Mouse (Mus musculus) embryonic facial prominence, embryonic 14.5 days (tissue): ENCODE measurements around the gene Pdcd10. TPM values are rescaled to one million over a fixed set of nuclear protein-coding genes. Genes with fewer than 3 reads are reported as not detected.

ENCODE experiments used
- ATAC-seq: fragments of 200-750 bp; cut with Nextera tagmentation; 2 replicates; pipeline ENCODE4 v1.8.0; 2017; ENCODE audit warnings: low read depth, moderate number of reproducible peaks, moderate TSS enrichment
- DNase-seq: peaks from one replicate; pipeline ENCODE4 v3.0.0-alpha.2; 2015; ENCODE audit warnings: low spot score
- H3K27ac ChIP-seq: fragments of 300-500 bp; sonication (generic); replicated peaks from 2 replicates; pipeline ENCODE4 v1.5.1; 2014; ENCODE audit warnings: low read depth, mild to moderate bottlenecking, low read length, moderate library complexity
- H3K27me3 ChIP-seq: fragments of 300-500 bp; sonication (generic); replicated peaks from 2 replicates; pipeline ENCODE4 v1.6.1; 2014; ENCODE audit warnings: low read length; ENCODE audit not compliant: control insufficient read depth, insufficient read depth
- H3K36me3 ChIP-seq: fragments of 300-500 bp; sonication (generic); 2 replicates; pipeline ENCODE4 v1.6.1; 2014; ENCODE audit warnings: low read length, mixed read lengths; ENCODE audit not compliant: control insufficient read depth, insufficient read depth
- H3K4me1 ChIP-seq: fragments of 300-500 bp; sonication (generic); 2 replicates; pipeline ENCODE4 v1.6.1; 2014; ENCODE audit warnings: antibody characterized with exemption, low read length; ENCODE audit not compliant: control insufficient read depth, insufficient read depth
- H3K4me2 ChIP-seq: fragments of 300-500 bp; sonication (generic); 2 replicates; pipeline ENCODE4 v1.6.1; 2014; ENCODE audit warnings: low read depth, mild to moderate bottlenecking, low read length, moderate library complexity, mixed read lengths
- H3K4me3 ChIP-seq: fragments of 300-500 bp; sonication (generic); 2 replicates; pipeline ENCODE4 v1.5.1; 2014; ENCODE audit warnings: low read depth, mild to moderate bottlenecking, low read length
- H3K9ac ChIP-seq: fragments of 300-500 bp; sonication (generic); 2 replicates; pipeline ENCODE4 v1.6.1; 2014; ENCODE audit warnings: low read depth, mild to moderate bottlenecking, low read length, moderate library complexity, mixed read lengths
- H3K9me3 ChIP-seq: fragments of 300-500 bp; sonication (generic); 2 replicates; pipeline ENCODE4 v1.6.1; 2016; ENCODE audit warnings: low read length; ENCODE audit not compliant: control insufficient read depth
- WGBS: fragments of 180-500 bp; shearing (Covaris S2); extraction: QIAGEN DNeasy Blood & Tissue Kit; methylation state at CpG from one replicate; pipeline ENCODE4 v1.1.7; 2014; 5-methylcytosine and 5-hydroxymethylcytosine counted together
- polyA plus RNA-seq: library from polyadenylated mRNA; unstranded; fragments of >200 nt; fragmentation: Nextera tagmentation; extraction: Ambion mirVana; gene quantifications from 2 replicates; pipeline ENCODE4 v1.2.1, GENCODE M21; 2014

The Pdcd10 gene
- polyA plus RNA-seq, 1 experiment from 2014 or later = 95.0 TPM

DNA sequence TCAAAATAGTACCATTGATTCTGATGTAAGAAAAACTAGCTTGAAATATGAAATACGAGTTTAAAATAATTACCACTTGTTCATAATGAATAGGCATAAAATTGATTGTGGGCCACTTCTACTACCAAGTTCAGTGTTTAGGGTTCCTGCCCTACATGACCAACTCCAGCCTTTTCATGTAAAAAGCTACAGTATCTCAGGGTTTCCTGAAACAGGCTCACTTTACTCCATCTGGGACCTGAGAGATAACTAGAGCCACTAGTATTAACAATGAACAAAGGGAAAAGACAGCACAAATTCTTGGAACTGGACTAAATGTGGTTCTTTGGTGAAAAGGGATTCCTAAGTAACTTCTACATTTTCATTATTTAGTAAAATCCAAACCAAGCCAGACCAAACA lies 12.4 kb downstream of the Pdcd10 start:
- Histone ChIP-seq H3K4me3 (no peak overlapping the region), H3K4me1 (no peaks in the 10 kb centered on the region), H3K9ac (no peak overlapping the region), H3K36me3 (peaks cover 8% of the 10 kb centered on the region; the same call in 1 of the 2 replicates), H3K4me2 (no peak overlapping the region), H3K27ac (no peak overlapping the region), H3K9me3 (no peaks in the 10 kb centered on the region), H3K27me3 (no peaks in the 10 kb centered on the region)
- 75% methylated on average over 1 of the region's 1 CpGs for WGBS
- DNase-seq (no peak), ATAC-seq (no peak)

DNA sequence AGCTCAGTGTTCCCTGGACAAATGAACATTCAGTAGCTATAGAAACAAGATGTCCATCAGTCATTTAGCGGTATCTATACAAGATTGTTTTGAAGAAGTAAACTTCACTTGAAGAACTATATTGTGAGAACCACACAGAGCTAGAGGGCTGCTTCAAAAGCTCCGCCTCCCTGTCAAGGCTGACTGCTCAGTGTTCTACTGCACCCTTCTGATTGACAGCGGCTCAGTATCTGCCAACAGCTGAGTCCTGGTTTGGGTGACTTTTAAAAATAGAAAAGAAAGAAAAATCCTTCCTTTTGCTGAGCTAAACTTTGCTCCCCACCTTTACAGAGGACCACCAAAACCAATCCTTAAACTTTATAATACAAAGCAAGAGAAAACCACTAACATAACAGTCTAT lies 13.8 kb downstream of the Pdcd10 start:
- no peak overlapping the region for H3K4me2 ChIP-seq
- no peak overlapping the region for H3K9ac ChIP-seq
- no peak overlapping the region for H3K27ac ChIP-seq
- no peaks in the 10 kb centered on the region for H3K9me3 ChIP-seq
- H3K4me3 ChIP-seq = no peak overlapping the region
- H3K36me3 ChIP-seq = peaks cover 15% of the 10 kb centered on the region; the same call in 1 of the 2 replicates
- no peaks in the 10 kb centered on the region for H3K4me1 ChIP-seq
- ATAC-seq (no peak), DNase-seq (peak; percentile 2)
- WGBS = 84% methylated on average over 3 of the region's 3 CpGs
- no peaks in the 10 kb centered on the region for H3K27me3 ChIP-seq

DNA sequence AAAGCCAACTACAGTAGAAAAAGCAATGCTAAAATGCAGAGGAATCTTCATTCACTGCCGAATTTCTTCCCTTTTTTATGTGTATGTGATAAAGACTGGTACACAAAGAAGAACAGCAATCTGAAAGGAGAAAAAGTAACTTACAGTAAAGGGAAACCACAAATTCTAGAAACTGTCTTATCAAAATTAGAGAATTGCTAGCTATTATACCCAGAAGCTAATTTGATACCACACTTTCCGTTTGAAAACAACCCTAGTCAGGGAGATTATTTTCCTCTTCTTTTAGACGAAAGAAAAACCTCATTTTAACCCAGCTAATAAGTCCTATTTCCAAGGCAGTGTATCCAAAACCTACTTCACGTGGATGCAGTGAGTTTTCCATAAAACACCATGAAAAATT lies 15.4 kb downstream of the Pdcd10 start:
- H3K4me1 ChIP-seq = no peaks in the 10 kb centered on the region
- 79% methylated on average over 4 of the region's 4 CpGs for WGBS
- no peak overlapping the region for H3K4me2 ChIP-seq
- DNase-seq = no peak
- no peak overlapping the region for H3K27ac ChIP-seq
- H3K4me3 ChIP-seq = no peak overlapping the region
- ATAC-seq = no peak
- no peaks in the 10 kb centered on the region for H3K9me3 ChIP-seq
- H3K27me3 ChIP-seq = no peaks in the 10 kb centered on the region
- H3K36me3 ChIP-seq = peaks cover 23% of the 10 kb centered on the region
- no peak overlapping the region for H3K9ac ChIP-seq

DNA sequence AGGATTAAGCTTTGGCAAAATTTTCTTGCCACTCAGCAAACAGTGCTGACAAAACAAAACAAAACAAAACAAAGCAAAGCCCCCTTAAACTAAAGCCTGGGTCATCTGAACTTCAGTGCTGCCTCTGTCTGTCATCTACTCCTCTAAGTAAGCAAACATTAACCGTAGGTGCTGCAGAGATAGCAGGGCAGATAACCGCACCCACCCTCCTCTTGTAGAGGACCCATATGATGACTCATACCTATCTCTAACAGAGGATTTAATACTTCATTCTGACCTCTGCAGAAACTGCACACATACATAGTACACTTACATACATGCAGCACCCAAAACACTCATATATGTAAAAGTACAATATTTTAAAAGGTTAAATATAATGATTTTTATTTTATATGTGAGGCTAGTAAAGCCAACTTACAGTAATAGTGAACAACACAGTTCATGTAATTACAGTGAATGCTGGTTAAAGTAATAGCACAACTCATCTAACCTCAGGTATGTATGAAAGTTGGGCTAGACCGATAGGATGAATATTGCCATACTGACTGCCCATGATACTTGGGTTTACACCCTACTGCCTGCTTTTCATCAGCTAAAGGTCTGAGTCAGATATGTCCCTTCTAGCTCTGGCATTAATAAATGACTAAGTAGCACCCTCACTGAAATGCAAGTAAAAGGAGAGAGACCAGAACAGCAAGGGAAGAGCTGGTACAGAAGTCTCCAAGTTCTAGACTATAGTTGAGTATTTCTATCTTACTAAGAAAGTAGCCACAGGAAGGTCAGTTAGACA lies 22.4 kb downstream of the Pdcd10 start:
- H3K27ac ChIP-seq = no peak overlapping the region
- no peak for DNase-seq
- 83% methylated on average over 3 of the region's 3 CpGs for WGBS

DNA sequence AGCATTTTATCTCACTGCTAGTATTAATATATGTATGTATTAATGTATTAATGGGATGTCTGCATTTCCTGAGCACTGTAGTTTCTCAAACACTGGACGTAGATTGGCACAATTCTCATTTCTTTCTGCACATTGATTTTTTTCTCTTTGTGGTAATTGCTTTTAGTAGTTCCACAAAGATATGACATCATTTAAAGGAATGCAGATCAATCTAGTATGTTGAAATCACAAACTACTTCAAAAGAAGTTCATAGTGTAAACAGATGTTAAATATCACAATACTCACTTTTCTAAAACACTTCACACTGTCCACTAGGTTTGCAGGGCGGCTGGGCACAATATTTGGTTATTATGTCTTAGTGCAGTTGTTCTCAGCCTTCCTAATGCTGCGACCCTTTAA lies 25.6 kb downstream of the Pdcd10 start:
- DNase-seq = no peak
- 83% methylated on average over 3 of the region's 3 CpGs for WGBS
- Histone ChIP-seq H3K4me1 (no peaks in the 10 kb centered on the region), H3K36me3 (peaks cover 22% of the 10 kb centered on the region), H3K4me2 (no peak overlapping the region), H3K27me3 (no peaks in the 10 kb centered on the region), H3K9me3 (no peaks in the 10 kb centered on the region), H3K9ac (no peak overlapping the region), H3K4me3 (no peak overlapping the region), H3K27ac (no peak overlapping the region)
- ATAC-seq = no peak

More for the DNA sequence above, 22.4 kb downstream of the Pdcd10 start:
- H3K36me3 ChIP-seq = peaks cover 15% of the 10 kb centered on the region
- no peaks in the 10 kb centered on the region for H3K27me3 ChIP-seq
- no peak for ATAC-seq
- H3K9ac ChIP-seq = no peak overlapping the region
- no peak overlapping the region for H3K4me2 ChIP-seq
- no peaks in the 10 kb centered on the region for H3K4me1 ChIP-seq
- no peak overlapping the region for H3K4me3 ChIP-seq
- H3K9me3 ChIP-seq = no peaks in the 10 kb centered on the region

DNA sequence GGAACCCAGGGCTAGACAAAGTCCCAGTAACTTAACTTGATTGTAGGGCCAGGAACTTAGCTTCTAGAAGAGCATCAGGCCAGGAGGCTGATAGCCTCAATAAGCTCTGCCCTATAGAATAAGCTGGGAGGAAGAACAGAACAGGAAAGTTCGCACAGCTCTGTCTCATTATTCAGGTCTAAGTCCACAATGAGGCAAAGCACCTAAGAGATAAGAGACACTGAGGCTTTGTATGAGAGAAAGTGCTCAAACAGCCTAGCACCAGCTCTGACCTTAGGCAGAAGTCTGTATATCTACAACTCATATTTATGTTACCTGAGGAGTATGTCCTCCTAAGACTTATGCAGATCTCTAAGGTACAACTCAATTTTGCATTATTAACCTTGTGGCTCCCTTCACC lies 34.1 kb downstream of the Pdcd10 start:
- Histone ChIP-seq H3K36me3 (peaks cover 43% of the 10 kb centered on the region), H3K27ac (no peak overlapping the region), H3K9ac (no peak overlapping the region), H3K4me3 (no peak overlapping the region), H3K4me1 (no peaks in the 10 kb centered on the region), H3K4me2 (no peak overlapping the region), H3K27me3 (no peaks in the 10 kb centered on the region), H3K9me3 (no peaks in the 10 kb centered on the region)
- ATAC-seq = no peak
- DNase-seq = no peak
- 96% methylated on average over 1 of the region's 1 CpGs for WGBS

DNA sequence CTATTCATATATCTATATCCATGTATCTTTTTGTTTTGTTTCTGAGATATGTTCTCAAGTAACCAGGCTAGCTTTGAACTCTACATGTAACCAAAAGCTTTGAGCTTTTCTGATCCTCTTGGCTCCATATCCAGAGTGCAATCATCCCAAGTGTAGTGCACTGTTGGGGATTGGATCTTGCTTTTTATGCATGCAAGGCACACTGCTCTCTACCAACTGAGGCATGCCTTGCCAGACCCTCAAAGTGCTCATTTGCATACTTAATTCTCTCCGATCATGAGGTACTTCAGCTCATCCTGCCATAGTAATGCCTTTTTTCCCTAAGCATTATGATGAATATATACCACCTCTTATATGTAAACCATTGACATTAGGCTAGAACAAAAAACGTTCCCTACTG lies 35.3 kb downstream of the Pdcd10 start:
- no peak for DNase-seq
- Histone ChIP-seq H3K4me3 (no peak overlapping the region), H3K27ac (no peak overlapping the region), H3K4me1 (no peaks in the 10 kb centered on the region), H3K27me3 (no peaks in the 10 kb centered on the region), H3K4me2 (no peak overlapping the region), H3K9ac (no peak overlapping the region), H3K9me3 (no peaks in the 10 kb centered on the region), H3K36me3 (peaks cover 30% of the 10 kb centered on the region)
- 85% methylated on average over 2 of the region's 2 CpGs for WGBS
- no peak for ATAC-seq

DNA sequence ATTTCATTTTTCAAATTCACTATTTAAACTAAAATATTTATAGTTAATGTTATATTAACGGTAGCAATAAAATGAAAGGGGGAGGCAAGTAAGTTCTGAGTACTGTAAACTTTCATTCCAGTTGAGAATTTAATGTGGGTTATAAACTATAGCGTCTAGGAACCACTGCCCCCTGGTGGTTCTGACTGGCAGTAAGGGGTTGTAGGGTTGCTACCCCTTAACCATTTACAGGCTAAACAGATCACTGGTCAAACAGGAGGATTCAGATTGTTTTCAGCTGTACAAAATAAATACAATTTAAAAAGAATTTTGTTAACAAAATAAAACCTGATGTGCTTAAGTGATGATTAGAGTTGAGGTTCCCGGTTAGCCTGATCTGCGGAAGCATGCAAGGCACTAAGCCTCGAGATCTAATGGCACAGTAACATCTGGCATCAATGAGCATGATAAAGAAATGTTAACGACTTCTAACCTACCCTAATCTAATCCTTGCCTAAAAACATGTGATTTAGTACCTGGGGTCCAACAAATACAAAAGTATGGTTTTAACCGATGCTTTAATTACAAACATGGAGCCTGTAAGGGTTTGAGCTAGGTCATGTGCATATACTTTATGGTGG lies 38.9 kb downstream of the Pdcd10 start:
- H3K4me2 ChIP-seq = no peak overlapping the region
- H3K4me3 ChIP-seq = no peak overlapping the region
- DNase-seq = peak; percentile 9
- no peaks in the 10 kb centered on the region for H3K4me1 ChIP-seq
- WGBS = 61% methylated on average over 7 of the region's 7 CpGs
- no peak overlapping the region for H3K27ac ChIP-seq
- no peak overlapping the region for H3K9ac ChIP-seq
- no peaks in the 10 kb centered on the region for H3K27me3 ChIP-seq
- H3K9me3 ChIP-seq = no peaks in the 10 kb centered on the region
- peaks cover 31% of the 10 kb centered on the region for H3K36me3 ChIP-seq
- ATAC-seq = no peak
